9 mouse cellular contexts compared by ENCODE assay signal in the genomic region with DNA sequence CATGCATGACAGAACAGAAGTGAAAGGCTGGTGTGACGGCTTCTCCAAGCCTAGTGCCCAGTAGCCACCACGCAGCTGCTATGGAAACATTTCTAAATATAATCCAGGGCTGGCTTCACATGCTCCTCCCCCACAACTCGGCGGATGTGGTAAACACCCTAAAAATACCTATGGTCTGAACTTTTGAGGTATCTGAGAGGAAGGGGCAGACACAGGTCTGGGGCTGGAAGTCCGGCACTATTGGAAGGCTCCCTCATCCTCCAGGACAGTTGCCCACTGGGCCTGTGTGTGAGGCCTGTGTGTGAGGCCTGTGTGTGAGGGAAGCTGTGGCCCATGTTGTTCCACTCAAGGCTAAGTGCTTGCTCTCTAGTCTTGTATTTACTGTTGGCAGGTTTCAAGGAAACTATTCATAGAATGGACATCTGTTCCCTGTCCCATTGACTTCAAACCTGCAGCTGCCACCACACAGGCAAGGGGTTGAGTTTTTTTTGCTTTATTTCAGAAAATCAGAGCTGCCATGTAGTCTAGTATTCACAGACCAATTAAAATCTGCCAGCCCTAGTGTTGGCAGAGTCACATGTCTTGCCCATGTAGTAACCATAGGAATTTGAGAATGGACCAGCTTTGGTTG. TPM values are rescaled to one million over a fixed set of nuclear protein-coding genes. Genes with fewer than 3 reads are reported as not detected.
DNase-seq lines count a peak whose midpoint lies in the region; ATAC-seq and TF ChIP-seq lines count a peak whose summit lies in the region.
"Had no signal": no experiment of that assay in that cellular context is flagged by ENCODE, and none has a peak within 500 bp of the region (broad histone marks: within the 10 kb centered on the region; RNA-seq: fewer than 3 reads in every experiment).

No protein-coding gene starts in this region.

- no peaks in the 10 kb centered on the region for H3K9me3 ChIP-seq in midbrain, postnatal 0 days (ENCODE audit: low read length)
- H3K9me3 ChIP-seq in midbrain, embryonic 14.5 days (ENCODE audit: control insufficient read depth, low read length) = no peaks in the 10 kb centered on the region
- H3K9me3 ChIP-seq in hindbrain, embryonic 12.5 days (replicated peaks) = no peaks in the 10 kb centered on the region
- H3K9me3 ChIP-seq in stomach, embryonic 14.5 days (ENCODE audit: control insufficient read depth, low read depth, low read length) = peaks cover 4% of the 10 kb centered on the region; the same call in 1 of the 2 replicates

- 67% methylated on average over 5 of the region's 5 CpGs for WGBS in midbrain, postnatal 0 days
- 73% methylated on average over 5 of the region's 5 CpGs for WGBS in midbrain, embryonic 14.5 days
- WGBS in hindbrain, embryonic 12.5 days = 69% methylated on average over 5 of the region's 5 CpGs
- 53% methylated on average over 5 of the region's 5 CpGs for WGBS in stomach, embryonic 14.5 days

- no peak overlapping the region for H3K9ac ChIP-seq in midbrain, postnatal 0 days (replicated peaks; ENCODE audit: low read length, poor library complexity, severe bottlenecking)
- no peak overlapping the region for H3K9ac ChIP-seq in midbrain, embryonic 14.5 days (replicated peaks; ENCODE audit: low read length)
- no peak overlapping the region for H3K9ac ChIP-seq in hindbrain, embryonic 12.5 days
- no peak overlapping the region for H3K9ac ChIP-seq in stomach, embryonic 14.5 days (replicated peaks; ENCODE audit: low read depth, low read length)
- H3K9ac ChIP-seq: liver, embryonic 15.5 days had no signal

- TF ChIP-seq CTCF in midbrain, postnatal 0 days (IDR thresholded peaks at IDR 0.05) = no peak

- no peaks in the 10 kb centered on the region for H3K27me3 ChIP-seq in midbrain, postnatal 0 days (ENCODE audit: insufficient read depth, low read length)
- H3K27me3 ChIP-seq in midbrain, embryonic 14.5 days (ENCODE audit: control insufficient read depth, insufficient read depth, low read length) = no peaks in the 10 kb centered on the region
- no peaks in the 10 kb centered on the region for H3K27me3 ChIP-seq in hindbrain, embryonic 12.5 days
- no peaks in the 10 kb centered on the region for H3K27me3 ChIP-seq in stomach, embryonic 14.5 days (ENCODE audit: control insufficient read depth, insufficient read depth, low read length)
- H3K27me3 ChIP-seq: liver, embryonic 15.5 days had no signal

- peaks cover 4% of the 10 kb centered on the region; the same call in 1 of the 2 replicates for H3K4me1 ChIP-seq in midbrain, postnatal 0 days (ENCODE audit: insufficient read depth, low read length)
- peaks cover 15% of the 10 kb centered on the region for H3K4me1 ChIP-seq in midbrain, embryonic 14.5 days (ENCODE audit: control insufficient read depth, insufficient read depth, low read length)
- peaks cover 34% of the 10 kb centered on the region for H3K4me1 ChIP-seq in hindbrain, embryonic 12.5 days
- H3K4me1 ChIP-seq in stomach, embryonic 14.5 days (ENCODE audit: control insufficient read depth, insufficient read depth, low read length) = peaks cover 19% of the 10 kb centered on the region

- no peak for DNase-seq in midbrain, postnatal 0 days (ENCODE audit: low spot score)
- DNase-seq in midbrain, embryonic 14.5 days = no peak
- peak; percentile 43 to 73 for DNase-seq in frontal cortex, postnatal 36 days (ENCODE audit: low spot score in 2 of 2)
- peak; percentile 46 for DNase-seq in lung, postnatal 14 days
- DNase-seq in layer of hippocampus, postnatal 36 days = no peak

- H3K36me3 ChIP-seq in midbrain, postnatal 0 days (ENCODE audit: insufficient read depth, low read length) = peaks cover 11% of the 10 kb centered on the region
- H3K36me3 ChIP-seq in midbrain, embryonic 14.5 days (ENCODE audit: control insufficient read depth, insufficient read depth, low read length) = peaks cover 28% of the 10 kb centered on the region
- peaks cover 23% of the 10 kb centered on the region for H3K36me3 ChIP-seq in hindbrain, embryonic 12.5 days
- peaks cover 17% of the 10 kb centered on the region; the same call in 1 of the 2 replicates for H3K36me3 ChIP-seq in stomach, embryonic 14.5 days (ENCODE audit: control insufficient read depth, insufficient read depth, low read length)

- H3K4me3 ChIP-seq in midbrain, postnatal 0 days (ENCODE audit: low read depth, low read length) = no peak overlapping the region
- H3K4me3 ChIP-seq in midbrain, embryonic 14.5 days (replicated peaks; ENCODE audit: low read depth, low read length) = no peak overlapping the region
- H3K4me3 ChIP-seq in hindbrain, embryonic 12.5 days = no peak overlapping the region
- H3K4me3 ChIP-seq in stomach, embryonic 14.5 days (ENCODE audit: low read depth, low read length) = no peak overlapping the region
- H3K4me3 ChIP-seq: liver, embryonic 15.5 days had no signal

- no peak for ATAC-seq in midbrain, postnatal 0 days (ENCODE audit: low FRiP score)
- ATAC-seq in midbrain, embryonic 14.5 days (ENCODE audit: low FRiP score, low TSS enrichment) = no peak
- ATAC-seq in hindbrain, embryonic 12.5 days (ENCODE audit: low FRiP score) = 0 out of 2 replicates have a peak, but pooled peaks have one; percentile 17
- no peak for ATAC-seq in stomach, embryonic 14.5 days (ENCODE audit: insufficient number of reproducible peaks, insufficient read depth, low FRiP score, low read depth)
- no peak; the same call in 1 of the 2 replicates for ATAC-seq in megakaryocyte-erythroid progenitor cell, adult 5-6 weeks (replicated peaks; ENCODE audit: low FRiP score, low TSS enrichment, poor library complexity, severe bottlenecking)

- H3K27ac ChIP-seq in midbrain, postnatal 0 days (ENCODE audit: low read depth, low read length) = 0 out of 2 replicates have a peak overlapping the region, but pooled peaks have one; percentile 38
- no peak overlapping the region for H3K27ac ChIP-seq in midbrain, embryonic 14.5 days (replicated peaks; ENCODE audit: low read depth, low read length)
- peak overlapping the region; percentile 58; the same call in 1 of the 2 replicates for H3K27ac ChIP-seq in hindbrain, embryonic 12.5 days
- H3K27ac ChIP-seq in stomach, embryonic 14.5 days (ENCODE audit: low read length) = peak overlapping the region; percentile 59; the same call in 1 of the 2 replicates
- H3K27ac ChIP-seq: liver, embryonic 15.5 days had no signal

- no peak overlapping the region for H3K4me2 ChIP-seq in midbrain, postnatal 0 days (ENCODE audit: low read depth, low read length, poor library complexity, severe bottlenecking)
- H3K4me2 ChIP-seq in midbrain, embryonic 14.5 days (ENCODE audit: low read length) = no peak overlapping the region
- no peak overlapping the region for H3K4me2 ChIP-seq in hindbrain, embryonic 12.5 days (replicated peaks)
- no peak overlapping the region for H3K4me2 ChIP-seq in stomach, embryonic 14.5 days (replicated peaks; ENCODE audit: low read depth, low read length)
- H3K4me2 ChIP-seq: liver, embryonic 15.5 days had no signal

RNA-seq across cellular contexts. Expression of a gene that starts 43.8 kb away (rescaled TPM):
- total RNA-seq in midbrain, postnatal 0 days (2014; rRNA removed) = 95.9 and 100 TPM in 2 replicates
- 87.7 and 96.0 TPM in 2 replicates for polyA plus RNA-seq in midbrain, postnatal 0 days (2015; fragmentation: Nextera tagmentation; extraction: Ambion mirVana)
- polyA plus RNA-seq in midbrain, embryonic 14.5 days (2014; fragmentation: Nextera tagmentation; extraction: Ambion mirVana) = 103 and 171 TPM in 2 replicates
- 261 and 286 TPM in 2 replicates for polyA plus RNA-seq in hindbrain, embryonic 12.5 days (2016; fragmentation: Nextera tagmentation; extraction: Ambion mirVana)
- polyA plus RNA-seq in stomach, embryonic 14.5 days (2014; fragmentation: Nextera tagmentation; extraction: Ambion mirVana) = 176 and 186 TPM in 2 replicates
- 44.5 and 60.0 TPM in 2 replicates for total RNA-seq in megakaryocyte-erythroid progenitor cell, adult 5-6 weeks (2014; fragmentation: Nextera tagmentation)
- 37.3 and 38.7 TPM in 2 replicates for total RNA-seq in megakaryocyte-erythroid progenitor cell, adult 5-6 weeks (2017)
- 100 to 1,000 TPM; 102 to 114 TPM for total RNA-seq in layer of hippocampus, postnatal 36 days (2021)

Comparison
In these comparisons a context has a peak if more than half of its experiments do, and no peak if none do; other contexts are left out.
1. DNase-seq: peak in frontal cortex, postnatal 36 days (2 of 2) and lung, postnatal 14 days (single experiment); none in midbrain, postnatal 0 days (single experiment), midbrain, embryonic 14.5 days (single experiment) and layer of hippocampus, postnatal 36 days (0 of 2).